Mouse (Mus musculus) limb, embryonic 10.5 days (tissue): ENCODE data around the gene BC052040. TPM values are rescaled to one million over a fixed set of nuclear protein-coding genes. Genes with fewer than 3 reads are reported as not detected.

Source experiments
- DNase-seq: peaks from one replicate; pipeline ENCODE4 v3.0.0-alpha.2; 2017; ENCODE audit warnings: low spot score
- H3K27ac ChIP-seq: fragments of 300-500 bp; sonication (generic); 2 replicates; pipeline ENCODE4 v1.5.1; 2016; ENCODE audit warnings: mild to moderate bottlenecking
- H3K27me3 ChIP-seq: fragments of 300-500 bp; sonication (generic); 2 replicates; pipeline ENCODE4 v1.6.1; 2016; ENCODE audit warnings: low read depth, mild to moderate bottlenecking; ENCODE audit not compliant: poor library complexity, severe bottlenecking
- H3K36me3 ChIP-seq: fragments of 300-500 bp; sonication (generic); 2 replicates; pipeline ENCODE4 v1.6.1; 2016; ENCODE audit warnings: mild to moderate bottlenecking, moderate library complexity
- H3K4me1 ChIP-seq: fragments of 300-500 bp; sonication (generic); 2 replicates; pipeline ENCODE4 v1.6.1; 2016
- H3K4me3 ChIP-seq: fragments of 300-500 bp; sonication (generic); 2 replicates; pipeline ENCODE4 v1.5.1; 2016; ENCODE audit warnings: mild to moderate bottlenecking, moderate library complexity
- H3K9me3 ChIP-seq: fragments of 300-500 bp; sonication (generic); replicated peaks from 2 replicates; pipeline ENCODE4 v1.6.1; 2016; ENCODE audit warnings: mild to moderate bottlenecking
- WGBS: fragments of 180-500 bp; shearing (Covaris S2); methylation state at CpG from one replicate; pipeline ENCODE4 v1.1.7; 2016; 5-methylcytosine and 5-hydroxymethylcytosine counted together
- polyA plus RNA-seq: library from polyadenylated mRNA; unstranded; fragments of >200 nt; fragmentation: Nextera tagmentation; extraction: Ambion mirVana; gene quantifications from 2 replicates; pipeline ENCODE4 v1.2.1, GENCODE M21; 2016

The BC052040 gene
- polyA plus RNA-seq, 1 experiment from 2014 or later: 18.0 TPM

- H3K4me3 ChIP-seq: no peak overlapping the region
- H3K36me3 ChIP-seq: no peaks in the 10 kb centered on the region
- no peak overlapping the region for H3K27ac ChIP-seq
- peaks cover 7% of the 10 kb centered on the region for H3K4me1 ChIP-seq
- no peaks in the 10 kb centered on the region for H3K27me3 ChIP-seq
- no peaks in the 10 kb centered on the region for H3K9me3 ChIP-seq
- no peak for DNase-seq
- 69% methylated on average over 8 of the region's 8 CpGs for WGBS
These were observed 183.2 kb downstream of the BC052040 start for GRCm38 (mm10) chr2:115764595-115765305.

- 93% methylated on average over 10 of the region's 10 CpGs for WGBS
- peaks cover 8% of the 10 kb centered on the region for H3K4me1 ChIP-seq
- H3K9me3 ChIP-seq: no peaks in the 10 kb centered on the region
- no peak overlapping the region for H3K4me3 ChIP-seq
- no peak overlapping the region for H3K27ac ChIP-seq
- no peaks in the 10 kb centered on the region for H3K36me3 ChIP-seq
- DNase-seq: no peak
- H3K27me3 ChIP-seq: no peaks in the 10 kb centered on the region
These were observed 188.2 kb downstream of the BC052040 start for GRCm38 (mm10) chr2:115769597-115770305.

GRCm38 (mm10) chr2:115772709-115773108, 191.2 kb downstream of the BC052040 start:
- peaks cover 34% of the 10 kb centered on the region for H3K4me1 ChIP-seq
- 97% methylated on average over 1 of the region's 1 CpGs for WGBS
- no peak overlapping the region for H3K27ac ChIP-seq
- no peaks in the 10 kb centered on the region for H3K27me3 ChIP-seq
- DNase-seq: no peak
- H3K9me3 ChIP-seq: no peaks in the 10 kb centered on the region
- no peak overlapping the region for H3K4me3 ChIP-seq
- no peaks in the 10 kb centered on the region for H3K36me3 ChIP-seq

GRCm38 (mm10) chr2:115774153-115774908, 192.8 kb downstream of the BC052040 start:
- WGBS: 79% methylated on average over 5 of the region's 5 CpGs
- Histone ChIP-seq H3K27ac (peak overlapping the region; percentile 36; the same call in 1 of the 2 replicates), H3K27me3 (no peaks in the 10 kb centered on the region), H3K4me1 (peaks cover 41% of the 10 kb centered on the region), H3K9me3 (no peaks in the 10 kb centered on the region), H3K36me3 (no peaks in the 10 kb centered on the region), H3K4me3 (no peak overlapping the region)
- DNase-seq: no peak

- 42% methylated on average over 8 of the region's 8 CpGs for WGBS
- Histone ChIP-seq H3K9me3 (no peaks in the 10 kb centered on the region), H3K4me3 (no peak overlapping the region), H3K4me1 (peaks cover 41% of the 10 kb centered on the region), H3K27ac (peak overlapping the region; percentile 5; the same call in 1 of the 2 replicates), H3K36me3 (no peaks in the 10 kb centered on the region), H3K27me3 (no peaks in the 10 kb centered on the region)
- no peak for DNase-seq
These were observed 194.1 kb downstream of the BC052040 start for GRCm38 (mm10) chr2:115775488-115776217.

GRCm38 (mm10) chr2:115776924-115777860, 195.7 kb downstream of the BC052040 start:
- H3K27me3 ChIP-seq: no peaks in the 10 kb centered on the region
- WGBS: 64% methylated on average over 17 of the region's 17 CpGs
- DNase-seq: no peak
- peak overlapping the region; percentile 61 for H3K27ac ChIP-seq
- H3K4me3 ChIP-seq: no peak overlapping the region
- no peaks in the 10 kb centered on the region for H3K9me3 ChIP-seq
- peaks cover 41% of the 10 kb centered on the region for H3K4me1 ChIP-seq
- no peaks in the 10 kb centered on the region for H3K36me3 ChIP-seq

GRCm38 (mm10) chr2:115780546-115781011, 199.1 kb downstream of the BC052040 start:
- Histone ChIP-seq H3K9me3 (no peaks in the 10 kb centered on the region), H3K4me3 (no peak overlapping the region), H3K4me1 (peaks cover 28% of the 10 kb centered on the region), H3K36me3 (no peaks in the 10 kb centered on the region), H3K27me3 (no peaks in the 10 kb centered on the region), H3K27ac (no peak overlapping the region)
- WGBS: 91% methylated on average over 5 of the region's 5 CpGs
- no peak for DNase-seq

GRCm38 (mm10) chr2:115785687-115786086, 204.2 kb downstream of the BC052040 start:
- 30% methylated on average over 6 of the region's 6 CpGs for WGBS
- no peaks in the 10 kb centered on the region for H3K9me3 ChIP-seq
- no peak overlapping the region for H3K27ac ChIP-seq
- DNase-seq: no peak
- H3K4me3 ChIP-seq: no peak overlapping the region
- 0 out of 2 replicates have a peak, but pooled peaks cover 4% of the 10 kb centered on the region for H3K4me1 ChIP-seq
- no peaks in the 10 kb centered on the region for H3K27me3 ChIP-seq
- H3K36me3 ChIP-seq: no peaks in the 10 kb centered on the region

GRCm38 (mm10) chr2:115798839-115799238, 217.3 kb downstream of the BC052040 start:
- no peak overlapping the region for H3K27ac ChIP-seq

GRCm38 (mm10) chr2:115808376-115808775, 226.9 kb downstream of the BC052040 start:
- WGBS: 33% methylated on average over 4 of the region's 4 CpGs
- no peaks in the 10 kb centered on the region for H3K9me3 ChIP-seq
- no peaks in the 10 kb centered on the region for H3K36me3 ChIP-seq
- no peak for DNase-seq
- no peak overlapping the region for H3K27ac ChIP-seq
- H3K4me1 ChIP-seq: peaks cover 12% of the 10 kb centered on the region
- H3K4me3 ChIP-seq: no peak overlapping the region
- no peaks in the 10 kb centered on the region for H3K27me3 ChIP-seq

More at GRCm38 (mm10) chr2:115798839-115799238, 217.3 kb downstream of the BC052040 start:
- H3K4me1 ChIP-seq: no peaks in the 10 kb centered on the region
- H3K27me3 ChIP-seq: no peaks in the 10 kb centered on the region
- H3K36me3 ChIP-seq: no peaks in the 10 kb centered on the region
- DNase-seq: no peak
- WGBS: 89% methylated on average over 6 of the region's 6 CpGs
- no peaks in the 10 kb centered on the region for H3K9me3 ChIP-seq
- H3K4me3 ChIP-seq: no peak overlapping the region

- peak; percentile 61 for DNase-seq
- 13% methylated on average over 11 of the region's 11 CpGs for WGBS
- no peaks in the 10 kb centered on the region for H3K27me3 ChIP-seq
- H3K4me3 ChIP-seq: peak overlapping the region; percentile 39
- no peak overlapping the region for H3K27ac ChIP-seq
- H3K36me3 ChIP-seq: no peaks in the 10 kb centered on the region
- H3K9me3 ChIP-seq: no peaks in the 10 kb centered on the region
- peaks cover 24% of the 10 kb centered on the region for H3K4me1 ChIP-seq
These were observed 231.8 kb downstream of the BC052040 start for GRCm38 (mm10) chr2:115813316-115813715.
